Comparison of ENCODE assay signal across 15 mouse cellular contexts in genomic region chrX:168584303-168584702, GRCm38 (mm10). TPM values are rescaled to one million over a fixed set of nuclear protein-coding genes. Genes with fewer than 3 reads are reported as not detected.
A peak's percentile ranks its signal among the peaks of the same experiment; 100 is the strongest.
DNase-seq lines count a peak whose midpoint lies in the region; ATAC-seq and TF ChIP-seq lines count a peak whose summit lies in the region.
"Had no signal": no experiment of that assay in that cellular context is flagged by ENCODE, and none has a peak within 500 bp of the region (broad histone marks: within the 10 kb centered on the region; RNA-seq: fewer than 3 reads in every experiment).

No protein-coding gene starts in this region.

- H3K9me3 ChIP-seq in liver, postnatal 0 days (ENCODE audit: low read length): no peaks in the 10 kb centered on the region
- no peaks in the 10 kb centered on the region for H3K9me3 ChIP-seq in liver, embryonic 11.5 days (ENCODE audit: control insufficient read depth, low read length)
- H3K9me3 ChIP-seq: forebrain, embryonic 15.5 days; hindbrain, embryonic 15.5 days; kidney, embryonic 15.5 days; limb, embryonic 15.5 days had no signal

- ATAC-seq in liver, postnatal 0 days: no peak
- no peak for ATAC-seq in liver, embryonic 11.5 days (replicated peaks; ENCODE audit: low FRiP score)
- peak; percentile 42; the same call in 1 of the 2 replicates for ATAC-seq in megakaryocyte progenitor cell, adult 5-6 weeks (replicated peaks; ENCODE audit: poor library complexity)
- ATAC-seq in activated CD4-positive, CD25-positive, alpha-beta regulatory T cell, adult 4 months: no peak
- ATAC-seq: forebrain, embryonic 15.5 days had no signal

- TF ChIP-seq CTCF in liver, postnatal 0 days (IDR thresholded peaks at IDR 0.05; ENCODE audit: low read depth): peak; percentile 19; the same call in 1 of the 2 replicates

- H3K4me2 ChIP-seq in liver, postnatal 0 days (ENCODE audit: low read depth, low read length): no peak overlapping the region
- H3K4me2 ChIP-seq in liver, embryonic 11.5 days: no peak overlapping the region
- H3K4me2 ChIP-seq: forebrain, embryonic 15.5 days; hindbrain, embryonic 15.5 days; kidney, embryonic 15.5 days; limb, embryonic 15.5 days; midbrain, embryonic 11.5 days had no signal

- peak; percentile 0 for DNase-seq in gastrocnemius, adult 18-20 months (ENCODE audit: low spot score)
- no peak for DNase-seq in gastrocnemius, adult 8-10 months (ENCODE audit: low spot score in 2 of 2)
- DNase-seq in liver, postnatal 0 days: no peak
- no peak for DNase-seq in liver, embryonic 11.5 days (ENCODE audit: low spot score)
- peak; percentile 1 for DNase-seq in B cell, adult 2 months
- DNase-seq: cerebellum, adult 2 months; spleen, adult 18-20 months; thymus, postnatal 14 days had no signal

- H3K27me3 ChIP-seq in liver, postnatal 0 days (ENCODE audit: insufficient read depth, low read length): no peaks in the 10 kb centered on the region
- H3K27me3 ChIP-seq in liver, embryonic 11.5 days (replicated peaks; ENCODE audit: control insufficient read depth, insufficient read depth, low read length): no peaks in the 10 kb centered on the region
- H3K27me3 ChIP-seq: forebrain, embryonic 15.5 days; hindbrain, embryonic 15.5 days; limb, embryonic 15.5 days had no signal

- H3K4me1 ChIP-seq in liver, postnatal 0 days (ENCODE audit: insufficient read depth): no peaks in the 10 kb centered on the region
- no peaks in the 10 kb centered on the region for H3K4me1 ChIP-seq in liver, embryonic 11.5 days (replicated peaks; ENCODE audit: control insufficient read depth, insufficient read depth, low read length)
- H3K4me1 ChIP-seq: forebrain, embryonic 15.5 days; hindbrain, embryonic 15.5 days; kidney, embryonic 15.5 days; limb, embryonic 15.5 days had no signal

- H3K36me3 ChIP-seq in liver, postnatal 0 days (replicated peaks; ENCODE audit: insufficient read depth, low read length): no peaks in the 10 kb centered on the region
- H3K36me3 ChIP-seq in liver, embryonic 11.5 days (ENCODE audit: control insufficient read depth, insufficient read depth, low read length): no peaks in the 10 kb centered on the region
- H3K36me3 ChIP-seq: forebrain, embryonic 15.5 days; hindbrain, embryonic 15.5 days; kidney, embryonic 15.5 days; limb, embryonic 15.5 days had no signal

- WGBS in liver, postnatal 0 days (ENCODE audit: insufficient replicate concordance): 64% methylated on average over 1 of the region's 1 CpGs
- 44% methylated on average over 1 of the region's 1 CpGs for WGBS in liver, embryonic 11.5 days

- TF ChIP-seq EP300 in liver, postnatal 0 days (IDR thresholded peaks at IDR 0.05; ENCODE audit: low read depth): no peak

- H3K4me3 ChIP-seq in liver, postnatal 0 days (ENCODE audit: low read depth, low read length): no peak overlapping the region
- H3K4me3 ChIP-seq in liver, embryonic 11.5 days (ENCODE audit: low read depth, low read length): no peak overlapping the region
- H3K4me3 ChIP-seq: forebrain, embryonic 15.5 days; hindbrain, embryonic 15.5 days; kidney, embryonic 15.5 days; limb, embryonic 15.5 days had no signal

- no peak overlapping the region for H3K27ac ChIP-seq in liver, postnatal 0 days (ENCODE audit: low read depth)
- no peak overlapping the region for H3K27ac ChIP-seq in liver, embryonic 11.5 days (ENCODE audit: low read depth, low read length)
- H3K27ac ChIP-seq: forebrain, embryonic 15.5 days; hindbrain, embryonic 15.5 days; kidney, embryonic 15.5 days; limb, embryonic 15.5 days had no signal

- no peak overlapping the region for H3K9ac ChIP-seq in liver, postnatal 0 days (replicated peaks)
- H3K9ac ChIP-seq in liver, embryonic 11.5 days (ENCODE audit: low read depth, low read length): no peak overlapping the region
- H3K9ac ChIP-seq: forebrain, embryonic 15.5 days; hindbrain, embryonic 15.5 days; kidney, embryonic 15.5 days; limb, embryonic 15.5 days had no signal

RNA-seq across cellular contexts. Expression of gene Frmpd4, which starts 7.3 kb away (rescaled TPM):
- under 1 TPM; 0.05 to 0.09 TPM for total RNA-seq in gastrocnemius, adult 18-20 months (2021)
- under 1 TPM in 3 of 4 experiments, not detected in 1; 0.05 to 0.12 (median 0.09) TPM for total RNA-seq in gastrocnemius, adult 8-10 months (2022)
- polyA plus RNA-seq in liver, postnatal 0 days (2015; fragmentation: Nextera tagmentation; extraction: Ambion mirVana): not detected in 2 replicates
- 0.03 TPM in 1 of 2 replicates, not detected in the other for polyA plus RNA-seq in liver, embryonic 11.5 days (2014; fragmentation: Nextera tagmentation; extraction: Ambion mirVana)
- total RNA-seq in megakaryocyte progenitor cell, adult 5-6 weeks (2015): not detected in 2 replicates
- not detected in 2 replicates for total RNA-seq in megakaryocyte progenitor cell, adult 5-6 weeks (2017)
- under 1 TPM in 1 of 2 experiments, not detected in 1; 0.04 TPM for polyA plus RNA-seq in activated CD4-positive, CD25-positive, alpha-beta regulatory T cell, adult 4 months (2017; shearing (Covaris generic))

Comparison
In these comparisons a context has a peak if more than half of its experiments do, and no peak if none do; other contexts are left out.
1. DNase-seq: peak in gastrocnemius, adult 18-20 months (single experiment) and B cell, adult 2 months (2 of 2); none in gastrocnemius, adult 8-10 months (0 of 2), liver, postnatal 0 days (single experiment) and liver, embryonic 11.5 days (single experiment).